Mouse (Mus musculus) midbrain, embryonic 11.5 days (tissue): ENCODE results near the gene Fndc8. TPM values are rescaled to one million over a fixed set of nuclear protein-coding genes. Genes with fewer than 3 reads are reported as not detected.

Source experiments
- ATAC-seq: fragments of 200-750 bp; cut with Nextera tagmentation; 2 replicates; pipeline ENCODE4 v1.8.0; 2017; ENCODE audit warnings: moderate TSS enrichment, moderate library complexity; ENCODE audit not compliant: low FRiP score
- DNase-seq: peaks from one replicate; pipeline ENCODE4 v3.0.0; 2015; ENCODE audit warnings: low spot score; ENCODE audit errors: missing footprints
- H3K27ac ChIP-seq: fragments of 300-500 bp; sonication (generic); 2 replicates; pipeline ENCODE4 v1.5.1; 2014; ENCODE audit warnings: low read depth, low read length
- H3K27me3 ChIP-seq: fragments of 300-500 bp; sonication (generic); 2 replicates; pipeline ENCODE4 v1.6.1; 2014; ENCODE audit warnings: mild to moderate bottlenecking, low read length, moderate library complexity, mixed read lengths; ENCODE audit not compliant: control insufficient read depth, insufficient read depth
- H3K36me3 ChIP-seq: fragments of 300-500 bp; sonication (generic); 2 replicates; pipeline ENCODE4 v1.6.1; 2014; ENCODE audit warnings: mild to moderate bottlenecking, low read length, moderate library complexity, mixed read lengths; ENCODE audit not compliant: control insufficient read depth, insufficient read depth
- H3K4me1 ChIP-seq: fragments of 300-500 bp; sonication (generic); 2 replicates; pipeline ENCODE4 v1.6.1; 2014; ENCODE audit warnings: low read length; ENCODE audit not compliant: control insufficient read depth, insufficient read depth
- H3K4me2 ChIP-seq: fragments of 300-500 bp; sonication (generic); 2 replicates; pipeline ENCODE4 v1.6.1; 2014; ENCODE audit warnings: mild to moderate bottlenecking, moderate library complexity
- H3K4me3 ChIP-seq: fragments of 300-500 bp; sonication (generic); 2 replicates; pipeline ENCODE4 v1.5.1; 2014; ENCODE audit warnings: low read depth, low read length
- H3K9ac ChIP-seq: fragments of 300-500 bp; sonication (generic); 2 replicates; pipeline ENCODE4 v1.6.1; 2014; ENCODE audit warnings: low read length
- H3K9me3 ChIP-seq: fragments of 300-500 bp; sonication (generic); 2 replicates; pipeline ENCODE4 v1.6.1; 2016; ENCODE audit warnings: low read length; ENCODE audit not compliant: control insufficient read depth
- WGBS: fragments of 180-500 bp; shearing (Covaris S2); extraction: QIAGEN DNeasy Blood & Tissue Kit; methylation state at CpG from one replicate; pipeline ENCODE4 v1.1.7; 2014; 5-methylcytosine and 5-hydroxymethylcytosine counted together
- polyA plus RNA-seq: library from polyadenylated mRNA; unstranded; fragments of >200 nt; fragmentation: Nextera tagmentation; extraction: Ambion mirVana; gene quantifications from 2 replicates; pipeline ENCODE4 v1.2.1, GENCODE M21; 2014

Fndc8 gene
- polyA plus RNA-seq, result 0.19 and 0.30 TPM in 2 replicates

GRCm38 (mm10) chr11:82891936-82892335, at the start of gene Fndc8:
Gene Fndc8 (plus strand): TSS chr11:82892124.
- H3K9me3 ChIP-seq, result no peaks in the 10 kb centered on the region

GRCm38 (mm10) chr11:82844771-82845414, 47.0 kb upstream of the Fndc8 start:
- no peak overlapping the region for H3K27ac ChIP-seq
- peaks cover 5% of the 10 kb centered on the region; the same call in 1 of the 2 replicates for H3K4me1 ChIP-seq
- no peaks in the 10 kb centered on the region for H3K9me3 ChIP-seq
- no peak overlapping the region for H3K4me3 ChIP-seq
- peak; percentile 74 for DNase-seq
- ATAC-seq, result no peak
- no peaks in the 10 kb centered on the region for H3K27me3 ChIP-seq
- no peak overlapping the region for H3K4me2 ChIP-seq
- WGBS, result 73% methylated on average over 11 of the region's 11 CpGs
- H3K36me3 ChIP-seq, result no peaks in the 10 kb centered on the region
- no peak overlapping the region for H3K9ac ChIP-seq

More at GRCm38 (mm10) chr11:82891936-82892335, at the start of gene Fndc8:
- Histone ChIP-seq H3K27ac (no peak within 1 kb of the TSS), H3K36me3 (no peaks in the 10 kb centered on the region), H3K4me3 (no peak within 1 kb of the TSS), H3K27me3 (no peaks in the 10 kb centered on the region), H3K4me2 (no peak within 1 kb of the TSS), H3K4me1 (peaks cover 11% of the 10 kb centered on the region), H3K9ac (no peak within 1 kb of the TSS; the same call in 1 of the 2 replicates)
- 59% methylated on average over 7 of the region's 7 CpGs for WGBS
- no peak for ATAC-seq
- DNase-seq, result peak; percentile 21

DNA sequence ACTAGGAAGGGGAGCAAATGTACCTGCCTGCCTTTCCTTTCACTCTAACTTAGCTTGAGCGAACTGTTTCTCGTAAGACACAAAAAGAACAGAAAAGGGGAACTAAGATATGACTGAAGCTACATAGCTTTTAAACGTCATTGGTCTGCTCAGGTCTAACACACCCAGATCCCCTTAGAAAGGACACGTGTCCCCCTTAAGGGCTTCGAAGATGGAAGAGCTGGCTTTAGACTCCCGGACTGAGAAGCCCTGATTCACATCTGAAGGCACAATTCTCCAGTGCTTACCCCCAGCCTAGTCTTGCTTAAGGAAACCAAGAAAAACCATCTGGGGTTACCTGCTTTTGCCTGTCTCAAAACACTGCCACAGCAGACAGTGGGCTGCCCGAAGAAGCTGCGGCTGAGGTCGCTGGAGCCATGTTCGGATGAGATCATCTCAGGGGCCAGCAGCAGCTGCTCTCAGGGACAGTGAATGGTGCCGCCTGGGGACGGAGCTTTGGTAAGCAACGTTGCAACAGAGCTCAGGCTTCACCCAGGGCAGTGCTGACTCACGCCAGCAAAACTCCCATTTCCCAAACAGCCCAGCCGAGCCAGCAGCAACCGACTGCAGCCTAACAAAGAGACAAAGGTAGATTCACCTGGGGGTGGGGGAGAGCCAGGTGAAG, 46.4 kb upstream of the Fndc8 start:
- 0 out of 2 replicates have a peak overlapping the region, but pooled peaks have one; percentile 4 for H3K4me2 ChIP-seq
- H3K9me3 ChIP-seq, result no peaks in the 10 kb centered on the region
- ATAC-seq (peak; percentile 74), DNase-seq (peak; percentile 89)
- no peak overlapping the region for H3K27ac ChIP-seq
- no peak overlapping the region for H3K4me3 ChIP-seq
- 28% methylated on average over 16 of the region's 16 CpGs for WGBS
- H3K9ac ChIP-seq, result 0 out of 2 replicates have a peak overlapping the region, but pooled peaks have one; percentile 39
- H3K4me1 ChIP-seq, result peaks cover 5% of the 10 kb centered on the region; the same call in 1 of the 2 replicates
- H3K27me3 ChIP-seq, result no peaks in the 10 kb centered on the region
- H3K36me3 ChIP-seq, result no peaks in the 10 kb centered on the region

DNA sequence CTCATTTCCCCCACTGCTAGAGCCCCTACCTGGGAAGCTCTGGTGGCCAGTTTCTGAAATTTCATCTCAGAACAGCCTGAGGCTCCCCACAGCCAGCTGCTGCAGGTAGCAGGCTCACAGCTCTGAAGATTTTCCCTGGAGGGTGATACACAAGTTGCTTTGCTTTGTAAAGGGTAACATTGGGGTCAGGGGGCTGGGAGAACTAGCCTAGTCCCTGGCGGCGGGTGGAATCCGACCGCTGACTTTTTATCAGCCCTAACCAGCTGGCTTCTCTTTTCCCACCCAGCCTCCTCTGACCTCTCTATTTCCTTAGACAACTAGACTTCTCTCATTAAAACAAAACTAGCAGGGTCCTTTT, 45.9 kb upstream of the Fndc8 start:
- Histone ChIP-seq H3K27ac (no peak overlapping the region), H3K4me3 (no peak overlapping the region), H3K36me3 (no peaks in the 10 kb centered on the region), H3K4me2 (0 out of 2 replicates have a peak overlapping the region, but pooled peaks have one; percentile 4), H3K9ac (no peak overlapping the region), H3K4me1 (peaks cover 5% of the 10 kb centered on the region; the same call in 1 of the 2 replicates), H3K9me3 (no peaks in the 10 kb centered on the region), H3K27me3 (no peaks in the 10 kb centered on the region)
- ATAC-seq (no peak), DNase-seq (peak; percentile 86)
- WGBS, result 20% methylated on average over 4 of the region's 4 CpGs

DNA sequence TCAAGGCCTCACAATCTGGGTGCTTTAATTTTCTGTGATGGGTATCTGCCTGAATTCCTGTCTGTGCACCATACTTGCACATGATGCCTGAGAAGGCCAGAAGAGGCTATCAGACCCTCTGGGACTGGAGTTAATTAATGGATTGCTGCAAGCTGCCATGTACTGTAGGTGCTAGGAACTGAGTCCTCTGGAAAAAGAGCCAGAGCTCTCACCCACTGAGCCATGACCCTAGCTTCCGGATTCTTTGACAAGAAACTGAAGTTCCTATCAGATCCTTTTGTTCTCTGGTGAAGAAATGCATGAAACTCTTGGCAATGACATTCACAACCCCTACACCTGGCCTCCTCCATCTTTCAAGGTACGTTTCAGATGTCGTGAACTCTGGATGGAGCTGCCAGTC, 45.0 kb upstream of the Fndc8 start:
- Histone ChIP-seq H3K36me3 (no peaks in the 10 kb centered on the region), H3K4me1 (peaks cover 5% of the 10 kb centered on the region; the same call in 1 of the 2 replicates), H3K4me3 (no peak overlapping the region), H3K9ac (no peak overlapping the region), H3K4me2 (no peak overlapping the region), H3K27me3 (no peaks in the 10 kb centered on the region), H3K9me3 (no peaks in the 10 kb centered on the region), H3K27ac (no peak overlapping the region)
- ATAC-seq, result no peak
- WGBS, result 70% methylated on average over 3 of the region's 3 CpGs
- DNase-seq, result peak; percentile 81

DNA sequence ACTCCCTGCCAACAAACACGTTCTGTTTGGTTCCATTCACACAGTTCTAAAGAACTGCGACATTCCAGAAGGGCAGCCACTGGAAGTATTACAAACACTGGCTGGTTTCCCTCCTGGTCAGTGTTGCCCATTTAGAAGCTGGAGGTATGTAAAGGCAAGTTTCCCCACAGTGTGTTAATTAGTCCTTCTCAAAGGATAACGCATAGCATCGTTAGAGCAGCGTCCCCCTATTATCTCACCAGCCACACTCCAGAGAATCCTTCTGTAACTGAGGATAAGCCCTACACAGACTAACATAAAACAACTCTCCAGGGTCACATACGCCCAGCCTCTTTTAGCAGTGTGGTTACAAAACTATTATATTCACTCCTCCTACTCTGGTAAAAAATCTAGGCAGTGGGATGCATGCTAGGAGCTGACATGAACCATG, 44.3 kb upstream of the Fndc8 start:
- no peak for ATAC-seq
- no peaks in the 10 kb centered on the region for H3K9me3 ChIP-seq
- H3K36me3 ChIP-seq, result no peaks in the 10 kb centered on the region
- no peak overlapping the region for H3K4me3 ChIP-seq
- DNase-seq, result peak; percentile 73
- 28% methylated on average over 6 of the region's 6 CpGs for WGBS
- no peak overlapping the region for H3K4me2 ChIP-seq
- H3K4me1 ChIP-seq, result peaks cover 5% of the 10 kb centered on the region; the same call in 1 of the 2 replicates
- H3K9ac ChIP-seq, result no peak overlapping the region
- H3K27ac ChIP-seq, result no peak overlapping the region
- no peaks in the 10 kb centered on the region for H3K27me3 ChIP-seq

GRCm38 (mm10) chr11:82850259-82850658, 41.7 kb upstream of the Fndc8 start:
- H3K9me3 ChIP-seq, result no peaks in the 10 kb centered on the region
- WGBS, result 75% methylated on average over 5 of the region's 5 CpGs
- no peaks in the 10 kb centered on the region for H3K36me3 ChIP-seq
- H3K4me1 ChIP-seq, result peaks cover 5% of the 10 kb centered on the region; the same call in 1 of the 2 replicates
- ATAC-seq (no peak), DNase-seq (no peak)
- H3K27me3 ChIP-seq, result no peaks in the 10 kb centered on the region
- H3K27ac ChIP-seq, result no peak overlapping the region
- H3K4me3 ChIP-seq, result no peak overlapping the region
- H3K4me2 ChIP-seq, result no peak overlapping the region
- no peak overlapping the region for H3K9ac ChIP-seq

- Histone ChIP-seq H3K4me1 (0 out of 2 replicates have a peak, but pooled peaks cover 2% of the 10 kb centered on the region), H3K4me2 (no peak overlapping the region), H3K36me3 (no peaks in the 10 kb centered on the region), H3K9me3 (no peaks in the 10 kb centered on the region), H3K27me3 (no peaks in the 10 kb centered on the region), H3K27ac (no peak overlapping the region), H3K4me3 (no peak overlapping the region), H3K9ac (no peak overlapping the region)
- no peak for ATAC-seq
- 89% methylated on average over 11 of the region's 11 CpGs for WGBS
- DNase-seq, result no peak
Measured at GRCm38 (mm10) chr11:82852115-82852514, 39.8 kb upstream of the Fndc8 start.

- Histone ChIP-seq H3K4me3 (no peak overlapping the region), H3K36me3 (no peaks in the 10 kb centered on the region), H3K9ac (no peak overlapping the region), H3K9me3 (no peaks in the 10 kb centered on the region), H3K4me1 (0 out of 2 replicates have a peak, but pooled peaks cover 2% of the 10 kb centered on the region), H3K4me2 (no peak overlapping the region), H3K27ac (no peak overlapping the region), H3K27me3 (no peaks in the 10 kb centered on the region)
- WGBS, result 85% methylated on average over 10 of the region's 10 CpGs
- peak; percentile 81 for DNase-seq
- ATAC-seq, result no peak
Measured at GRCm38 (mm10) chr11:82852540-82852939, 39.4 kb upstream of the Fndc8 start.
